Mouse (Mus musculus) MEL (cell line): ENCODE measurements at regions not wholly inside any gene's neighbourhood (a gene's known extent, or its start where the extent isn't known, plus 50 kb on each side); places are given as distances from the start of the nearest gene placed in this dataset.

ENCODE experiments used
- CTCF ChIP-seq, 3 experiments: IDR thresholded peaks in 2 of 3; conservative IDR thresholded peaks in 1 of 3; 2 replicates each; pipeline ENCODE4 v1.5.1; 2011 to 2012; ENCODE audit warnings: low read length in 3 of 3, low read depth in 2 of 3, mild to moderate bottlenecking in 2 of 3, improper control_type of control experiment in 1 of 3, inconsistent platforms in 1 of 3, mixed read lengths in 1 of 3, moderate library complexity in 1 of 3; ENCODE audit not compliant: control insufficient read depth in 1 of 3, insufficient read depth in 1 of 3, poor library complexity in 1 of 3, severe bottlenecking in 1 of 3
- E2F4 ChIP-seq: IDR thresholded peaks from 2 replicates; pipeline ENCODE4 v1.6.1; 2011; ENCODE audit warnings: low read depth, low read length, improper control_type of control experiment, borderline replicate concordance
- EP300 ChIP-seq, 2 experiments: IDR thresholded peaks; 2 replicates each; pipeline ENCODE4 v1.6.1; 2011; ENCODE audit warnings: improper control_type of control experiment in 2 of 2, low read length in 2 of 2, low read depth in 1 of 2, mild to moderate bottlenecking in 1 of 2
- GABPA ChIP-seq: IDR thresholded peaks from 2 replicates; pipeline ENCODE4 v1.6.1; 2012; ENCODE audit warnings: low read depth, mild to moderate bottlenecking, inconsistent platforms, low read length, improper control_type of control experiment, moderate library complexity
- GATA1 ChIP-seq: IDR thresholded peaks from 2 replicates; pipeline ENCODE4 v1.6.1; 2011; ENCODE audit warnings: low read depth, low read length, improper control_type of control experiment
- POLR2A ChIP-seq, 2 experiments: IDR thresholded peaks; 2 replicates each; pipeline ENCODE4 v1.6.1; 2011 to 2012; ENCODE audit warnings: low read length in 2 of 2, mild to moderate bottlenecking in 2 of 2, control low read depth in 1 of 2, improper control_type of control experiment in 1 of 2, low read depth in 1 of 2, moderate library complexity in 1 of 2; ENCODE audit not compliant: control insufficient read depth in 1 of 2, insufficient read depth in 1 of 2, poor library complexity in 1 of 2
- POLR2AphosphoS2 ChIP-seq: IDR thresholded peaks from 2 replicates; pipeline ENCODE4 v1.6.1; 2011; ENCODE audit warnings: low read length, improper control_type of control experiment
- RAD21 ChIP-seq: IDR thresholded peaks from 2 replicates; pipeline ENCODE4 v1.6.1; 2011; ENCODE audit warnings: mild to moderate bottlenecking, low read depth, low read length, improper control_type of control experiment
- RCOR1 ChIP-seq: IDR thresholded peaks from 2 replicates; pipeline ENCODE4 v1.6.1; 2012; ENCODE audit warnings: low read depth, mild to moderate bottlenecking, inconsistent platforms, low read length, improper control_type of control experiment
- SIN3A ChIP-seq: IDR thresholded peaks from 2 replicates; pipeline ENCODE4 v1.6.1; 2012; ENCODE audit warnings: low read length, improper control_type of control experiment, inconsistent platforms
- SMC3 ChIP-seq: IDR thresholded peaks from 2 replicates; pipeline ENCODE4 v1.6.1; 2011; ENCODE audit warnings: low read depth, low read length, improper control_type of control experiment
- TBP ChIP-seq: IDR thresholded peaks from 2 replicates; pipeline ENCODE4 v1.8.0; 2011; ENCODE audit warnings: low read depth, low read length, improper control_type of control experiment
- ZMIZ1 ChIP-seq: IDR thresholded peaks from 2 replicates; pipeline ENCODE4 v1.6.1; 2012; ENCODE audit warnings: low read depth, mild to moderate bottlenecking, inconsistent platforms, low read length, improper control_type of control experiment, moderate library complexity
- ZNF384 ChIP-seq: IDR thresholded peaks from 2 replicates; pipeline ENCODE4 v1.6.1; 2012; ENCODE audit warnings: low read depth, mild to moderate bottlenecking, inconsistent platforms, low read length, improper control_type of control experiment

DNA sequence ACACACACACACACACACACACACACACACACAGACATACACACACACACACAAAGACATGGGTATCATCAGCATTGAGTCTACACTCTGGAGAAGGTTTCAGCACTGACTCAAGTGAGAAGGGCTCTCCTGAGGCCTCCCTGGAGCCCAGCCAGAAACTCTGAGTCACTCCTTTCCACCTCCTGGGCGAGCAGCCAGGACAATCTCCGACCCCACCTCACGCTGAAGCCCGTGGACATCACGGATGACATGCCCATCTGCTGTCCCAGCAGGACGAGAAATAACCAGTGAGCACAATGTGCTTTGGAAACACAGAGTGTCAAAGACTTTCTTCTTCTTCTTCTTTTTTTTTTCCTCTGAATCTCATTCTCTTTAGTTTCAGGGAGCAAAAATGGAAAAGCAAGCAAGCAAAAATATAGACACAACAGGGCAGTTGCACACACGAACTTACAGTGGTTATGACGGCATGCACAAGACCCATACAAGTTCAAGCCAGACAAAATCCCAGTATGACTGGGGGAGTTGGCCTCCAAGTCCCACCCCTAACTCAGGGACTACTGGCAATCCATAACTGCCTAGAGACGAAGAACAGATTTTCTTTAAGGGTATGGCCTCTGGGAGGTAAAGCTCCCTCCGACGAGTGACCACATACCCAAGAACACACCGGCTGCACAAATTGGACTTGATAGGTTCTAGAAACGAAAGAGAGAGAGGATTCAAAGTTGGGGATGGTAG lies 65.2 kb upstream of the Nr4a3 start:
- TF ChIP-seq POLR2A (IDR thresholded peaks at IDR 0.05; ENCODE audit: control insufficient read depth in 1 of 2, insufficient read depth in 1 of 2, low read depth in 1 of 2, low read length in 2 of 2, poor library complexity in 1 of 2) = no peak
- TF ChIP-seq EP300 (IDR thresholded peaks at IDR 0.05; ENCODE audit: low read depth in 1 of 2, low read length in 2 of 2) = no peak
- no peak for TF ChIP-seq GABPA
- no peak for TF ChIP-seq CTCF (IDR thresholded peaks at IDR 0.05 in 2 of 3, conservative IDR thresholded peaks at IDR 0.05 in 1 of 3; ENCODE audit: control insufficient read depth in 1 of 3, insufficient read depth in 1 of 3, low read depth in 2 of 3, low read length in 3 of 3, poor library complexity in 1 of 3, severe bottlenecking in 1 of 3)
- no peak for TF ChIP-seq TBP
- no peak for TF ChIP-seq ZMIZ1
- TF ChIP-seq GATA1 = no peak
- no peak for TF ChIP-seq RCOR1
- TF ChIP-seq E2F4 = no peak
- no peak for TF ChIP-seq RAD21
- TF ChIP-seq SMC3 = no peak
- TF ChIP-seq POLR2AphosphoS2 = no peak
- TF ChIP-seq ZNF384 = no peak
- TF ChIP-seq SIN3A = no peak
